In genomic region chr19:5040862-5041523, GRCm38 (mm10) we compare ENCODE assay signal across 8 mouse cellular contexts. TPM values are rescaled to one million over a fixed set of nuclear protein-coding genes. Genes with fewer than 3 reads are reported as not detected.
A peak's percentile ranks its signal among the peaks of the same experiment; 100 is the strongest.
DNase-seq lines count a peak whose midpoint lies in the region; ATAC-seq and TF ChIP-seq lines count a peak whose summit lies in the region.

Gene Brms1 (plus strand): TSS chr19:5041354.

- no peaks in the 10 kb centered on the region for H3K36me3 ChIP-seq in hindbrain, embryonic 11.5 days (ENCODE audit: control insufficient read depth, insufficient read depth, low read length)
- H3K36me3 ChIP-seq in lung, postnatal 0 days (ENCODE audit: insufficient read depth, low read length) = no peaks in the 10 kb centered on the region

- 8% methylated on average over 40 of the region's 40 CpGs for WGBS in hindbrain, embryonic 11.5 days
- WGBS in lung, postnatal 0 days = 3% methylated on average over 40 of the region's 40 CpGs

- H3K4me2 ChIP-seq in hindbrain, embryonic 11.5 days (replicated peaks; ENCODE audit: low read depth, low read length) = peak within 1 kb of the TSS; percentile 99
- peak within 1 kb of the TSS; percentile 79 for H3K4me2 ChIP-seq in lung, postnatal 0 days (replicated peaks; ENCODE audit: low read depth, low read length)

- no peaks in the 10 kb centered on the region for H3K9me3 ChIP-seq in hindbrain, embryonic 11.5 days (ENCODE audit: control insufficient read depth, low read length)
- no peaks in the 10 kb centered on the region for H3K9me3 ChIP-seq in lung, postnatal 0 days (ENCODE audit: low read length)

- H3K9ac ChIP-seq in hindbrain, embryonic 11.5 days (ENCODE audit: low read depth, low read length) = peak within 1 kb of the TSS; percentile 86
- peak within 1 kb of the TSS; percentile 72 for H3K9ac ChIP-seq in lung, postnatal 0 days (replicated peaks; ENCODE audit: low read depth)

- peak within 1 kb of the TSS; percentile 78 for H3K4me3 ChIP-seq in hindbrain, embryonic 11.5 days (ENCODE audit: low read depth, low read length)
- H3K4me3 ChIP-seq in lung, postnatal 0 days (ENCODE audit: low read depth, low read length) = peak within 1 kb of the TSS; percentile 84

- no peak for TF ChIP-seq EP300 in lung, postnatal 0 days (IDR thresholded peaks at IDR 0.05)

- peaks cover 3% of the 10 kb centered on the region; the same call in 1 of the 2 replicates for H3K4me1 ChIP-seq in hindbrain, embryonic 11.5 days (replicated peaks; ENCODE audit: control insufficient read depth, insufficient read depth, low read length)
- H3K4me1 ChIP-seq in lung, postnatal 0 days (ENCODE audit: insufficient read depth, low read depth, low read length) = peaks cover 4% of the 10 kb centered on the region

- DNase-seq in Muller cell, postnatal 12 days (ENCODE audit: inconsistent ontology term) = peak; percentile 88
- DNase-seq in cerebellum, adult 9-11 months = peak; percentile 91
- peak; percentile 86 to 92 for DNase-seq in frontal cortex, postnatal 10 days (ENCODE audit: low spot score in 2 of 2)
- peak; percentile 98 for DNase-seq in hindbrain, embryonic 11.5 days (ENCODE audit: low spot score)
- DNase-seq in layer of hippocampus, postnatal 10 days (ENCODE audit: low spot score in 2 of 2) = peak; percentile 89 to 92
- peak; percentile 96 for DNase-seq in lung, postnatal 0 days (ENCODE audit: low spot score)
- DNase-seq in ovary, postnatal 10 days (ENCODE audit: low spot score) = peak; percentile 77
- peak; percentile 89 for DNase-seq in thymus, postnatal 0 days (ENCODE audit: low spot score)

- ATAC-seq in hindbrain, embryonic 11.5 days (ENCODE audit: low FRiP score) = peak; percentile 79
- peak; percentile 89 for ATAC-seq in lung, postnatal 0 days

- no peak for TF ChIP-seq CTCF in lung, postnatal 0 days (IDR thresholded peaks at IDR 0.05)

- H3K27ac ChIP-seq in hindbrain, embryonic 11.5 days (ENCODE audit: low read depth, low read length) = peak within 1 kb of the TSS; percentile 56
- H3K27ac ChIP-seq in lung, postnatal 0 days (ENCODE audit: low read length) = peak within 1 kb of the TSS; percentile 85

- H3K27me3 ChIP-seq in hindbrain, embryonic 11.5 days (ENCODE audit: control insufficient read depth, insufficient read depth, low read length) = no peaks in the 10 kb centered on the region
- H3K27me3 ChIP-seq in lung, postnatal 0 days (replicated peaks; ENCODE audit: insufficient read depth, low read length) = no peaks in the 10 kb centered on the region

RNA-seq across cellular contexts. Expression of gene Brms1, which starts in this region (rescaled TPM):
- 62.0 and 66.1 TPM in 2 replicates for polyA plus RNA-seq in hindbrain, embryonic 11.5 days (2014; fragmentation: Nextera tagmentation; extraction: Ambion mirVana)
- 10 to 100 TPM in 1 of 2 experiments, 1 to 10 TPM in 1; 8.7 to 11.9 TPM for total RNA-seq in layer of hippocampus, postnatal 10 days (2021)
- 40.8 and 47.6 TPM in 2 replicates for polyA plus RNA-seq in lung, postnatal 0 days (2015; fragmentation: Nextera tagmentation; extraction: Ambion mirVana)
- polyA plus RNA-seq in thymus, postnatal 0 days (2015; fragmentation: Nextera tagmentation; extraction: Ambion mirVana) = 66.4 and 67.6 TPM in 2 replicates

Comparison
In these comparisons a context has a peak if more than half of its experiments do, and no peak if none do; other contexts are left out.
1. Peak in every context shown above with its lines: DNase-seq, ATAC-seq, H3K4me3 ChIP-seq and H3K27ac ChIP-seq.